Mouse (Mus musculus) frontal cortex, postnatal 10 days (tissue): Measurements from ENCODE around the gene Dgki.

Experiments used
- DNase-seq, 2 experiments: peaks; one replicate each; pipeline ENCODE4 v3.0.0; 2022; ENCODE audit warnings: low spot score in 2 of 2, mixed read lengths in 1 of 2

Gene Dgki

DNA sequence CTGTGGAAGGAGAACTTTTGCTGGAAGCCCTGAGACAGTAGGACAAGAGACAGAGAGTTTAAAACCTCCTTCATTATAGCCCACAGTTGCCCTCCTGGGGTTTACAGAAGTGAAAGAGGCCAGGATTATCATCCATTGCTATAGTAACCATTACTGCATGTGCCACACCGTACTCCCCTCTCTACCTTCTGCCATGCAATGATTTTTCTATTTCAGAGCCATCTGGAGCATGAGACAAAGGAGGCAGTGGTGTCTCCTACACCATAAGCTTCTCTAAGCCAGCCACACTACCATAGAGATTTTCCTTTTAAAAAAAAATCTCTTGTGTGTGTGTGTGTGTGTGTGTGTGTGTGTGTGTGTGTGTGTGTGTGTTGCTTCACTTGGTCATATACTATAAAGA lies 232.6 kb downstream of the Dgki start:
- no peak for DNase-seq

DNA sequence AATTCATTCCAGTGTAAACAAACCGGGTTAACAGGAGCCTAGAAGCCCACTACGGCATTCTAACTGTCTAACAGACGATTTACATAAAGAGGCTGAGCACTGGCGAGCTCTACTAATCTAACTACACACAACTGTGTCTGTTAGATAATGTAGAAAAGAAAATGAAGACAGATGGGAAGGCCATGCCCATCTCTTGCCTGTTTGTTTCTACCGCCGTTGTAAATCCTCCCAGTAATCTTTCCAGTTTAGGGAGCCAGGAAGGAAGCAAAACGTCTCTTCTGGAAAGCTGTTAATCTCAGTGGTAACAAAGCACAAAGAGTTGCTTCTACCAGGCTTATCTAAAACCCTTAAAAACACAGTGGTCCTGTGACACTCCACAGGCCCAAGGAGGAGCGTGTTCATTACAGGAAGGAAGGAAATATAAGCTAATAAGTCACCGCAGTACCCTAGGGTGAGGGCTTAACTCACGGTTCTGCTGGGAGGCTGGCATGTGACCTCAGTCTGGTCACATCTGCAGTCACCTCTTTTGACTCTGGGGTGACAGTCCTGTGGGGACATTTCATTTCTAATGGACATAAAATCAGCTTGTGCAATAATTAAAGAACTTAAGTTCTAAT lies 235.7 kb downstream of the Dgki start:
- DNase-seq = no peak

DNA sequence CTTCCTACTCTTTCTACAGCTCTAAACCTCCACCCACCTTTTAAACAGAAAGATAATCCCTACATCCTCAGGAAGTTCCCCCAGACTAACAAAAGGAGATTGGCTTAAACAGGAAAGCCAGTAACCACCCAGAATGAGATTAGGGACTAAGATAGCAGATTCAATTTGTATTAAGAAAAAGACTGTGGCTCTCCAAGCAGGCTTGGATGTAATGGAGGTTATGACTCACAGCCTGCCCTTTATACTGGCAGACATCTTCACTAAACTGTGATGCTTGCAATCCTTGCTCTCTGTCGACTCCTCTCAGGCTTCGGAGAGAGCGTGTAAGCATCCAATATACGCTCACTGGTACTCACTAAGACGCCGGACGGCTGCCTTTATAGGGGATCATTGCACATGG lies 236.7 kb downstream of the Dgki start:
- no peak for DNase-seq

DNA sequence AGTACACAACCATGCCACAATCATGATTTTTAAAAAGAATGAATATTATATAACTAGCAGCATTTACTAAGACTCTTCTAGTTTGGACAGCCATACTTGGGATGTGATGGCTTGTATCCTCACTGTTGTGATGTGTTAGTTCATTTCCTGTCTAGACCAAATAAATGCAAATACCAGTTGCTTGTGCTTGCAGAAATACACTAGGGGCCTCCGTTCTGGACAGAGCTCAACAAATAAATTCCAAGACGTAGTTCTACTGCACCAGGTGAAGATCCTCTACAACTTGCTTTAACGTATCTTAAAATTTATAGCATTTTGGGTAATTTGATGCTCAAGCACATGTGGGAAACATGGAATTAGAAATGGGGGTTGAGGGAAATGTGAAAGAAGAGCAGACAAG lies 239.9 kb downstream of the Dgki start:
- DNase-seq = no peak

DNA sequence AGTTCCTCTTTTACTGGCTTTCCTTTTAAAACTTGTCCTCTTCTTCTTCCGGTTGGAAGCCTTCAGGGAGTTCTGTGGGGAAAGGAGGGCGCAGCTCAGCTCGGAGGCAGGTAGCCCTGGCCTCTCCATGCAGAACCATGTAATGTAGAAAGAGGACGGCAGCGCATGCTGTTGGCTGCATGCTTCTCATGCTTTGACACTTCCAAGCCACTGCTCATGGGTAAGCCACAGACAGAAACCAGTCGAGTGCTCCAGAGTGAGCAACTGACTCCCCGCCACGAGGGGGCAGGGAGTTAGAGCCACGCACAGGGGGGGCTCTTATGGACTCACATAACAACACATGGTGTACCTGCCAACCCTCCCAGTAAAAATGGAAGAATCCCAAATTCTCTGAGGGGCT lies 242.0 kb downstream of the Dgki start:
- DNase-seq = no peak

DNA sequence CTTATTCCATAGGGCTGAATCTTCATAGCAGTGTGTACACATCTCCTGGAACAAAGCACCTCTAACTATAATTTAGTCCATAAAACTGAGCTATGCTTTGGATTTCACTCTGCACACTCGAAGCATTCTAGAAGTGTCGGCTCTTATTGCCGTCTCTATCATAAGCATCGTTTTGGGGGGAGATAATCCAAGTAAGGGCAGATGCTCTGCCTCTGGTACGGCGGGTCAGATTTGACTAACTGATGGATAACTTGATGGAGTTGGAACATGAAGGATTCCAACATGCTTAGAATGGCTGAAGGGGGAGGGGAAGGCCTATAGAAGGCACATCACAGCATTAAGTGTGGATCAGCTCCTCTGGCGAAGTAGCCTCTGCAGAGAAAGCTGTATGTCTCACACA lies 242.4 kb downstream of the Dgki start:
- no peak for DNase-seq

DNA sequence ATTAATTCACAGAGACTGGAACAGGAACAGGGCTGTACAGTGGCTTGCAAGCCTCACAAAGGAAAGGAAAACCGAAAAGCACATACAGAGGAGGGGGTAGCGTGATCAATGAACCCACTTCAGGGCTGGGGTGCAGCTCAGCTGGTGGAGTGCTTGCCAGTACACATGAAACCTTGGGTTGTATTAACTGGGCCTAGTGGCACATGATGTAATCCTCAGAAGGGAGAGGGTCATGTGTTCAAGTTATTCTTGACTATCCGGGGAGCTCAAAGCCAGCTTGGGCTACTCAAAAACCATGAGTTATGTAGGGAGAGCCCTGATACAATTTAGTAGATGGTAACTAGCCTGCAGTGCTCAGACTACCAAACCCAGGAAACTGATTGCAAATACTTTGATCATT lies 244.3 kb downstream of the Dgki start:
- DNase-seq = no peak

DNA sequence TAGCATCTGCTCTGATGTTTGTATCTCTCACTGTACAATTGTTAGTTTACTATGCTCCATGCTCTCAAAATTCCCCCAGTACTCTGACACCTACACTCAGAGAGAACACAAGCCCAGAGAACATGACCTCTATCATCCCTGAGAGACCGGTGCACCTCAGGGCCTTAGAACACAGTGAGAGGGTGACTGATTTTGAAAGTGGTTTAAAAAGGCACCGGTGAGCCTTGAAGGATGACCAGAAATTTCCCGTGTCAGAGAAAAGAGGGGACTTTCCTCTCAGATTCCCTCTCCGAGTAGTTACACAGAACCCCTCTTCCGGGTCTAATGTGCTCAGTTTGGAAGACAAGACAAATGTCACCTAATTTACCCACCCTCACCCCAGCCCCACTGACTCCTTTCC lies 244.9 kb downstream of the Dgki start:
- no peak for DNase-seq

DNA sequence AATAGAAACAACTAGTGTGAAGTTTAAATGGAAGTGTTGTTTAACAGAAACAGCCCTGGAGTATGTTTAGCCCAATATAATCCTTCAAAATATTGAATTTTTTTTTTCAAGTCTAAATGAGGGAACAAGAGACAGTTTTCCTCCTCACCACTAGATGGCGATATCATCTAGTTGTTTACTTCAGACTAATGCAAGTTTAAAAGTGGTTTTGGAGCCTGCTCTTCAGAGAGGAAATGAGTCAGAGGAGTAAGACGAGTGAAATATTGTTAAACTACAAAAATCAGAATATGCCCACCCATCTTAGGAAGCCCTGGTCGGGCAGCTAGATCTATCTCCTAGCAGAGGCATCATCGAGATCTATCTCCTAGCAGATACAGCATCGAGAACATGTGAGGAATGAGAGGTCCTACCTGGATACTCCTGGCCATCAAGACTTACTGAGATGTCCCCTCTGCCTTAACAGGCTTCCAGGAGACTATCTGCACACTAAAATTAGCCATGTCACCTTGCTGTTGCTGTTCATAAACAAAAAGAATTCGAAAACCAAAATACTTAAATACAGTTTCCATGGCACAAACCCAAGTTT lies 245.5 kb downstream of the Dgki start:
- no peak for DNase-seq

DNA sequence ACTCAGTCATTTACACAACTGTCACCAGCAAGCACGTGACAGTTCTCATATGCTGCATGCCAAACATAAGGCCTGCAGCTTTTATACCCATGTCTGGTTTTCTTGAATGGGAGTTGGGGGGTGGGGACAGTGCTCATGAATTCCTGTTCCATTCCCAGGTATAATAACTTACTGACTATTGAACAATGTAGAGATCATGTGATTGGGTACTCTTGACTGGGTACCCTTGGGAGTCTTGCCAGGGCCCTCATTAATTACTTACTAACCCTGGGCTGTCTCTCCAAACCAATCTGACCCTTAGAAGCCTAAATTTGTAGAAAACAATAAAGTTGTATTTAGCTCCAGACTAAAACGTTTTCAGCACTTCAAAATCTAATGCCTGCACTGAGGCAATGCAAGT lies 246.6 kb downstream of the Dgki start:
- no peak for DNase-seq

DNA sequence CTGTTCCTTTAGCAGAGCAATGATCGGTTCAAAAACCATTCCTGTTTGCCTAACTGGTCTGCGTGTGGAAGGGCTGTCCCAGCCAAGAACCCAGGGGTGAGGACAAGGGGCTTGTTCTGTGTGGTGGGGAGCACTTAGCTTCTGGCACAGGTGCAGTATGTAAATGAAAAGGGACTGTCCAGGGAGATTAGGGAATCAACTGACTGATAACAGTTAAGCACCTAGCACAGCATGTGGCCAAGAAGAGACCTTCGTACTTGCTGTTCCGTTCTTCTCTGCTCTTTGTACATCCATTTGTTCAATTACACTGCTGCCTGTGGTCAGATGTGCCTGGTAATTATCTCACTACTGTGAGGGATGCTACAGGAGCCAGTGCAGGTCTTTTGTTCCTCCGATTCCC lies 248.3 kb downstream of the Dgki start:
- no peak for DNase-seq

DNA sequence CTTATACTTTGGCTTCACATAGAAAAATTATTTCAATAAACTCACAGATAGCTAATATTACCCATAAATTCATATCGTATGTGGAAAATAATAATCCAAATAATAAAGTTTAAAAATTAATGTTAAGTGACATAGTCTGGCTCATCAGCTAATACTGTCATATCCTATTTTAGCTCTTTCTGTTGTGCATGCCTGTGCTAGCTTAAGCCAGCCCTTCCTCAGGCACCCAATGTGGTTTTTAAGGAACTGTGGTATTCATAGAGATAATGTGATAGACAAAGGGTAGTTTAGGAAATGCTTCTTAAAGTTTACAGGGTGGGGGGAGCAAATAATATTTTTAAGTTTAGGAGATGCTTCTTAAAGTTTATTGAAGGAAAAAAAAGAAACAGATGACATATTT lies 248.8 kb downstream of the Dgki start:
- DNase-seq = no peak

DNA sequence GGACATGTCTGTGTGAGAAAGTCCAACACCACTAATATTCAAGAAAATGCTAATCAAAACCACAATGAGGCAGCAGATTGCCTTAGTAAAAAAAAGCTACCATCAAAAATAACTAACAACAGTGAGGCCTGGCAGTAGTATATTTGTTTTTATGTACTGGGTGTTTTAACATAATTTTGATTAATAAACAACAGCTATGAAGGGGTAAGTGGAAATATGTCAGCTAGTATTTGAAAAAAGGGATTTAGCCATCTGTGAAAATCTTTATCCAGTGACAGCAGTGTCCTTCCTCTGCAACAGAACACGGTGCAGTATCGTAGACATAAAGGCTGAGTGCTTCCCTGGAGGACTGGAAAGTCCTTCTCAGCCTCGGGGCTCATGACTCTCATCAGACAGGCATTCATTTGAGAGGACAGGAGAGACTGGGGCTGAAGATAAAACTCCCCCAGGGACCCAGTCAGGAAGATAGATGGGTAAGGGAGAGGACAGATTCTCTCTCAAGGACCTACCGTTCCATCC lies 252.3 kb downstream of the Dgki start:
- no peak for DNase-seq

DNA sequence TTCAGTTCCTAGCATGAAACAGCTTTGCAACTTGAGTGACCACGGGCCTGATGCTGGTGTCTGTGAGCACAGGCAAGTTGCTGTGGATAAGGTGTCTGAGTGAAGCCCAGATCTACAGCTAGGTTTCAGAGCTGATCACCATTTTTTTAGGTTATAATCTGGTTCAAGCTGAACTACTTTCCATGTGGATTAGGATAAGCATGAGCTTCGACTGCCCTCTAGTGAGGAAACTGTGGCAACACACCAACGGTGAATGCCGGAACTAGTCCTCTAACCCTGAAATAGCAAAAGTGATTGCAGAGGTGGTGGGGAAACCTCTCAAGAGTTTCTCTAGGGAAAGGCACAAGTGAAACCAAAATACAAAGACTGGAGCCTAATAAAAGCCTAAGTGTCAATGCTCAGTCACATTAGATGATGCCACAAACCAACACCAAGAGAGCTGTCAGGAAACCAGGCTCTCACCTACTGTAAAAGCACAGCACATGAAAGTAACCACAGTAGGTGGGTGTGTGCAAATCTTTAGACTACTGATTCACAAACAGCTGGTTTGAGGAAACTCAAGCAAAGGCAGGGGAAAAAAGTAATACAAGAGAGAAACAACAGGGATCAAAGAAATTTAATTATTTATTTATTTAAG lies 253.7 kb downstream of the Dgki start:
- DNase-seq = peak; percentile 37 to 61

DNA sequence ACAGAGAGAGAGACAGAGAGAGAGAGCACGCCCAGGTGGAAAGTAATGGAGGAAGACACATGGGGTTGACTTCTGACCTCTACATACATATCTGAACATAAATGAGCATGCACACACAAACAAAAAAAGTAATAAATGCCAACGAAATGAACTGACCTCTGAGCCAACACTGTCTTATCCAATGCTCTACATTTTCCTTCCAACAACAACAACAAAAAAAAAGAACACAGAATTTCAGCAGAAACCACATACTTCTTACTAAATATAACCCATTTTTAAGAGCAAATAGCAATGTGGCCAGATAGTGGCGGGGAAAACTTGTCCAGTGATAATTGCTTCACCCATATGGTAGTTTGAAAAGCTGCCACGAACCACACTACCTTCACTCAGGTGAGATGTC lies 255.2 kb downstream of the Dgki start:
- DNase-seq = no peak

DNA sequence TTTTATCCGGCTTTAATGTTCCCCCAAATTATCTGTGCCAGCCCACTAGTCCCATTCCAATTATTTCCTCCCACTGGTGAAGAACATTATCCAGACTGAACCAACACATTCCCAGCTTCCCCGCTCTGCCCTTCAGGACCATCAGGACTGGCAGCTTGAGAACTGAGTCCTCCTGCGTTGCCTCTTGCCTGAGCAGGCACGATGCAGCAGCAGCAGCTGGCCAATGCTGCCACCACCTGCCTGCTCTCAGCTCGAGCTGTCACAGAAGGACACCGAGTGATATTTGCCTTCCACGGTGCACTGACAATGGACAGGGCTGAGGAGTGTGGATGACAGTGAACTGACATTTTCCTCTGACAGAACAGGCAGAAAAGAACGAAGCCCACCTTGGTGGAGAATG lies 261.5 kb downstream of the Dgki start:
- peak in 1 of 2 experiments; percentile 44 for DNase-seq

DNA sequence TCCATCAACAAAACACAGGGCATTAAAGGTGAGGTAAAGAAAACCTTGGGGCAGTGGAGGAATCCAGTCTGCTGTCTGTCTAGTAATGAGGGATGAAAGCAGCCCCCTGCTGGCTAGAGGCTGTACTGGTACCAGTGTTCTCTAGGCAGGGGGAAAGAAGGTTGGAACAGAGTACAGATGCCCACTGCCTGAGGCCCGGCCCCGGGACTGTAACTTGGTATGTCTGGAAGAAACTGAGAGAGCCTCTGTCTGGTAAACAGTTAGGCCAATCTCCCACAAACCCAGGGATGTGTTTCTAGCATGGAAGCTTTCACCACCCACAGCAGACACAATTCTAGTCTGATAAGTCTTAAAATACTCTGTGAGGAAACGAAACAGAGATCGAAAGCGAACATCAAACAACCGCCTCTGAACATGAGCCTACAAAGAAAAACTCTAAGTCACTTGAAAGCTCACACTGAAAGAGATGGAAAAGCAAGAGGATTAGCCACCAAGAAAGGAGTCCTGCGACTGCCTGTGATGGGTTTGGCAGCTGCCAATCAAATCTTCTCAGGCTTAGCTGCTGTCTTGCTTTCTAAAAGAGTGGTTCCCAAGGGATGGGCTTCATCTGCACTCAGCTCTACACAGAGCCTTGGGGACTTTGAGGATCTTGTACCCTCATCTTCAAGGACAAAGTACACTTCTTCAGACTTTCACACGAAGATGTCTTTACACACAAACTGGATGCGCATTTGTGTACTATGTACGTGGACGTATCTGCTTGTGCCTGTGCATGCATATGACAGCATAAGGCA lies 262.7 kb downstream of the Dgki start:
- peak in 1 of 2 experiments; percentile 52 for DNase-seq

DNA sequence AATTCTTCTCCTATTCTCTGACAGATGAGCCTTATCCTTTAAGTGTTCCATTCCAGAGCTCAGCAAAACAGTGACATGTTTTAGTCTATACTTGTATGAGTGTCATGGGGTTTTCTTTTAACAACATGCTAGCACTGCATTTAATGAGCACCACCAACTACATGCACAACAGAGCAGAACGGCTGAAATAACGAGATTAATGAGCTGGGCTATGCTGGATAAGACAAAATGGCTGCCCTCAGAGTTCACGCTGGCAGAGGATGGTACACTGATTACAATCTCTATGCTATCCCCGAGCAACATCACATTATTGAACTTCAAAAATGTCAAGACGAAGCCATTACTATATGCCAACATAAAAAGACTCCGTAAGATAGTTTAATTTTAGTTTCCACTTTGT lies 264.3 kb downstream of the Dgki start:
- no peak for DNase-seq

DNA sequence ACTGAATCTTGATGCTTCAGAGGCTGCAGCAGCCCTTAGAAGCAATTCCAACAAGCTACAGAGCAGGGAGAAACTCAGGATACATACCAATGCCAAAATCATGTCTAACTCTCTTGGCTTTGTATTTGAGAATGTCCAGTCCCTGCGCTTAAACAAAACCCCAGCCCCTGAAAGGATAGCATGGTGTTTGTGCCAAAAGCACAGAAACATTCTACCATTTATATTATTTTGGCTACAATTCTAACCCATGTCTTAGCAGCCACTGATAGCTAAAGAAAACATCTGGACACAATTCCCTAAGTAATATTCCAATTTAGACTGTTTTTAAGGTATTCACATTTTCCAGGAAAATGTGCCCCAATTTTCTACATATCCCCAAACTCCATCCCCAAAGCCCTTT lies 269.0 kb downstream of the Dgki start:
- no peak for DNase-seq

DNA sequence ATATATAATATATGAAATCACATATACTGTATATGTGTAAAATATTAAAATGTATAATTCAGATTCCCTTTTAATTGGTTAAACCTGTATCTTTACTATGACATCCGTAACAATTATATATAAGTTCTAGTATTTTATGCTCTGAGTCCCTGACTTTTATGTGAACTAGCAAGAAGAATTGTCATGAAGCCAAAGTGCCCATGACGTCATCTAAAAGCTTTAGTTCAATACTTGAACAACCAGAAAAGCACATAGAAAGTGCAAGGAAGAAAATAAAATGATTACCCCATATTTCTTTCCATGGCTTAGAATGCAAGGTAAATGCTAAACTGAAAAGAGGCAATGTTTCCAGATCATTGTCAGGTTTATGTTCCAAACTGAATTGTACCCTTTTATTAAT lies 269.6 kb downstream of the Dgki start:
- DNase-seq = no peak

DNA sequence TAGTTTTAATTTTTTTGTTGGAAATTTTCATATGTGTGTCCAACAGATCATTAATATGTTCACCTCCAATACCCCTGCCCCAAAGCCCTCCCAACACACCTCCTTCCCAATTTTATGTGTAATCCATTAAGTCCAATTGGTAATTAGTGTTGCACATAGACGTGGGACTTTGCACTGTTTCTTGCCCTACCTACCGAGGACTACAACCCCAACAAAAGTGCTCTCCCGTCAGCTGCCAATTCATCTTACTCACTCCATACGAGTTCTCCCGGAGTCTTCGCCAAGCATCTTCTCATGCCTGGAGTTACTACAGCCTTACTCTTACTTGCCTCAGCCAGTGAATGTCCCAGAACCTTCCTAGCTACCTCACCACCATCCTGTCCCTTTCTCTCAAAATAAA lies 271.1 kb downstream of the Dgki start:
- no peak for DNase-seq

DNA sequence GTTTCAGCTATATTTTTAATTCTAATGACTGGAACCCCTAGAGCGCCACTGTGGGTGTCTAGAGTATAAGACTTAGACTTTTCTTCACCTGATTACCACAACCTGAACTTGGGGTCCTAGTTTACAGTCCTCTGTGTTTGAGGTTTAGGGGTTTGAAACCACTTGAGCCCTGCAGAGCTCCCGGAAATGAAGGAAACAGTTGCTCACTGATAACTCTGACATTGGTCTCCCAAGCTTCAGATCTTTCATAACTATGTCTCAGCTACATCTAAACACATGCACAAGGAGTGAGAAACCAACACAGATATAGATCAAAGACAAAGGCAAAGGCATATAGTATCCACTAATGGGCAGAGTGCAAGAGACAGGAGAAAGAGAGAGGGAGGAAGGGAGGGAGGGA lies 271.7 kb downstream of the Dgki start:
- no peak for DNase-seq
